Mouse (Mus musculus): Measurements from ENCODE around the gene Phf11b. TPM values are rescaled to one million over a fixed set of nuclear protein-coding genes. Genes with fewer than 3 reads are reported as not detected.
"Not testable (repeated sequence)": the region's sequence is repeated elsewhere in the genome, so short reads cannot be mapped to it uniquely, and the experiment has no call there.

The Phf11b gene
- polyA plus RNA-seq (2016; fragmentation: Nextera tagmentation; extraction: Ambion mirVana) = 0.21 and 0.26 TPM in 2 replicates

- H3K27me3 ChIP-seq (ENCODE audit: poor library complexity, severe bottlenecking); H3K27ac ChIP-seq; H3K36me3 ChIP-seq (replicated peaks); DNase-seq (ENCODE audit: extremely low spot score, low spot score); H3K9me3 ChIP-seq; H3K4me1 ChIP-seq; H3K4me3 ChIP-seq: not testable (repeated sequence)
- 54% methylated on average over 1 of the region's 1 CpGs for WGBS
Observed at GRCm38 (mm10) chr14:59341189-59341588, at the start of gene Phf11b. Gene Phf11b (minus strand): TSS chr14:59341351.

- not testable (repeated sequence) for DNase-seq (ENCODE audit: extremely low spot score, low spot score); H3K27ac ChIP-seq; H3K9me3 ChIP-seq; H3K4me1 ChIP-seq; H3K27me3 ChIP-seq (ENCODE audit: poor library complexity, severe bottlenecking); H3K36me3 ChIP-seq (replicated peaks); H3K4me3 ChIP-seq
- WGBS = 82% methylated on average over 4 of the region's 4 CpGs
Observed at GRCm38 (mm10) chr14:59390181-59390580, 49.0 kb upstream of the Phf11b start.

- Histone ChIP-seq H3K9me3 (no peaks in the 10 kb centered on the region), H3K36me3 (replicated peaks) (no peaks in the 10 kb centered on the region), H3K27me3 (ENCODE audit: poor library complexity, severe bottlenecking) (no peaks in the 10 kb centered on the region), H3K4me3 (no peak overlapping the region), H3K4me1 (no peaks in the 10 kb centered on the region), H3K27ac (no peak overlapping the region)
- 78% methylated on average over 1 of the region's 1 CpGs for WGBS
- no peak for DNase-seq (ENCODE audit: extremely low spot score, low spot score)
Observed at GRCm38 (mm10) chr14:59389532-59389931, 48.4 kb upstream of the Phf11b start.

- Histone ChIP-seq H3K27me3 (ENCODE audit: poor library complexity, severe bottlenecking) (no peaks in the 10 kb centered on the region), H3K4me3 (no peak overlapping the region), H3K36me3 (replicated peaks) (no peaks in the 10 kb centered on the region), H3K4me1 (no peaks in the 10 kb centered on the region), H3K27ac (no peak overlapping the region), H3K9me3 (peaks cover 14% of the 10 kb centered on the region)
- DNase-seq (ENCODE audit: extremely low spot score, low spot score) = no peak
- WGBS = 94% methylated on average over 25 of the region's 25 CpGs
Observed at GRCm38 (mm10) chr14:59370348-59371068, 29.4 kb upstream of the Phf11b start.

GRCm38 (mm10) chr14:59366386-59367105, 25.4 kb upstream of the Phf11b start:
- Histone ChIP-seq H3K27me3 (ENCODE audit: poor library complexity, severe bottlenecking) (no peaks in the 10 kb centered on the region), H3K4me1 (no peaks in the 10 kb centered on the region), H3K4me3 (no peak overlapping the region), H3K27ac (no peak overlapping the region), H3K36me3 (replicated peaks) (no peaks in the 10 kb centered on the region), H3K9me3 (peaks cover 11% of the 10 kb centered on the region)
- no peak for DNase-seq (ENCODE audit: extremely low spot score, low spot score)
- whole genome bisulfite sequencing = 93% methylated on average over 8 of the region's 8 CpGs

- 88% methylated on average over 6 of the region's 6 CpGs for WGBS
- no peaks in the 10 kb centered on the region for H3K27me3 ChIP-seq (ENCODE audit: poor library complexity, severe bottlenecking)
- H3K4me1 ChIP-seq = no peaks in the 10 kb centered on the region
- H3K36me3 ChIP-seq (replicated peaks) = no peaks in the 10 kb centered on the region
- no peak for DNase-seq (ENCODE audit: extremely low spot score, low spot score)
- H3K4me3 ChIP-seq = no peak within 1 kb of the TSS
- no peak within 1 kb of the TSS for H3K27ac ChIP-seq
- H3K9me3 ChIP-seq = no peaks in the 10 kb centered on the region
Observed at GRCm38 (mm10) chr14:59365244-59365644, 24.1 kb upstream of the Phf11b start, which contains the start of gene Phf11d. Gene Phf11d (minus strand): TSS chr14:59365470.

- Histone ChIP-seq H3K36me3 (replicated peaks) (no peaks in the 10 kb centered on the region), H3K27ac (no peak overlapping the region), H3K9me3 (no peaks in the 10 kb centered on the region), H3K27me3 (ENCODE audit: poor library complexity, severe bottlenecking) (no peaks in the 10 kb centered on the region), H3K4me3 (no peak overlapping the region), H3K4me1 (no peaks in the 10 kb centered on the region)
- DNase-seq (ENCODE audit: extremely low spot score, low spot score) = no peak
- 100% methylated on average over 1 of the region's 1 CpGs for WGBS
Observed at GRCm38 (mm10) chr14:59339541-59339940, 1.6 kb downstream of the Phf11b start.

- not testable (repeated sequence) for H3K27me3 ChIP-seq (ENCODE audit: poor library complexity, severe bottlenecking); DNase-seq (ENCODE audit: extremely low spot score, low spot score); H3K9me3 ChIP-seq; H3K4me1 ChIP-seq; H3K36me3 ChIP-seq (replicated peaks); H3K4me3 ChIP-seq; H3K27ac ChIP-seq
- WGBS = 81% methylated on average over 3 of the region's 3 CpGs
Observed at GRCm38 (mm10) chr14:59336056-59336455, 5.1 kb downstream of the Phf11b start.

GRCm38 (mm10) chr14:59330499-59330898, 10.7 kb downstream of the Phf11b start:
- not testable (repeated sequence) for H3K36me3 ChIP-seq (replicated peaks); H3K4me3 ChIP-seq; H3K27ac ChIP-seq; H3K9me3 ChIP-seq; H3K4me1 ChIP-seq; H3K27me3 ChIP-seq (ENCODE audit: poor library complexity, severe bottlenecking)
- 69% methylated on average over 3 of the region's 3 CpGs for WGBS
- DNase-seq (ENCODE audit: extremely low spot score, low spot score) = peak; percentile 21

GRCm38 (mm10) chr14:59319970-59320369, 21.2 kb downstream of the Phf11b start:
- H3K27me3 ChIP-seq (ENCODE audit: poor library complexity, severe bottlenecking); H3K4me3 ChIP-seq; H3K36me3 ChIP-seq (replicated peaks); DNase-seq (ENCODE audit: extremely low spot score, low spot score); H3K27ac ChIP-seq; H3K4me1 ChIP-seq; H3K9me3 ChIP-seq: not testable (repeated sequence)
- WGBS = 87% methylated on average over 6 of the region's 6 CpGs

GRCm38 (mm10) chr14:59319036-59319435, 22.1 kb downstream of the Phf11b start:
- not testable (repeated sequence) for DNase-seq (ENCODE audit: extremely low spot score, low spot score); H3K27ac ChIP-seq; H3K4me3 ChIP-seq; H3K9me3 ChIP-seq; H3K27me3 ChIP-seq (ENCODE audit: poor library complexity, severe bottlenecking); H3K4me1 ChIP-seq; H3K36me3 ChIP-seq (replicated peaks)
- 97% methylated on average over 3 of the region's 3 CpGs for WGBS

GRCm38 (mm10) chr14:59297391-59297790, 43.8 kb downstream of the Phf11b start, which contains the start of gene Phf11a:
Gene Phf11a (minus strand): TSS chr14:59297522.
- WGBS = 68% methylated on average over 1 of the region's 1 CpGs
- H3K9me3 ChIP-seq; H3K4me3 ChIP-seq; H3K27ac ChIP-seq; DNase-seq (ENCODE audit: extremely low spot score, low spot score); H3K36me3 ChIP-seq (replicated peaks); H3K27me3 ChIP-seq (ENCODE audit: poor library complexity, severe bottlenecking); H3K4me1 ChIP-seq: not testable (repeated sequence)

GRCm38 (mm10) chr14:59291769-59292168, 49.4 kb downstream of the Phf11b start:
- not testable (repeated sequence) for H3K36me3 ChIP-seq (replicated peaks); H3K9me3 ChIP-seq; H3K4me1 ChIP-seq; H3K4me3 ChIP-seq; DNase-seq (ENCODE audit: extremely low spot score, low spot score); H3K27me3 ChIP-seq (ENCODE audit: poor library complexity, severe bottlenecking); H3K27ac ChIP-seq

Data from forebrain, embryonic 10.5 days (tissue).